Mouse (Mus musculus): ENCODE data around the gene Pum1. TPM values are rescaled to one million over a fixed set of nuclear protein-coding genes. Genes with fewer than 3 reads are reported as not detected.
"Not testable (repeated sequence)": the region's sequence is repeated elsewhere in the genome, so short reads cannot be mapped to it uniquely, and the experiment has no call there.

Pum1 gene
- total RNA-seq, 2 experiments from 2014 or later, result 68.4 to 85.9 TPM

DNA sequence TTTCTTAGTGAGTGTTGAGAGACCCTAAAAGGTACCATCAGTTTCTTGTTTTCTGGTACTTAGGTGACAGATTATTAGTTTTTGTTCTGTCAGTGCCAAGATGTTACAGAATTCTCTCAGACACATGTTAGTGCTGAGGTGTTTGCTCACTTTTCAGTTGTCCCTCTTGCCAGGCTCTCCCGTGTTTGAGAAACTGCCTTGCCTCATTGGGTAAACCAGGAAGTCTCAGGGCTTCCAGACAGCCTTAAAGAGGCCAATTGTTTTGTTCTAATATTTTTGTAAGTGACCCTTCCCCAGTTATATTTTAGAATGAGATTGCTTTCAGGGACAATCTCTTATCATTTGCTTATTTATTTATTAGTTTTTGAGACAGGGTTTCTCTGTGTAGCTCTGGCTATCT lies 2.1 kb downstream of the Pum1 start:
- no peak for ATAC-seq (replicated peaks; ENCODE audit: low FRiP score, poor library complexity, severe bottlenecking)

- no peak for ATAC-seq (replicated peaks; ENCODE audit: low FRiP score, poor library complexity, severe bottlenecking)
These were observed 4.6 kb downstream of the Pum1 start for GRCm38 (mm10) chr4:130667686-130668085.

- ATAC-seq (replicated peaks; ENCODE audit: low FRiP score, poor library complexity, severe bottlenecking), result no peak
These were observed 5.4 kb downstream of the Pum1 start for GRCm38 (mm10) chr4:130668541-130668940.

- ATAC-seq (replicated peaks; ENCODE audit: low FRiP score, poor library complexity, severe bottlenecking), result no peak
These were observed 5.9 kb downstream of the Pum1 start for GRCm38 (mm10) chr4:130668991-130669390.

GRCm38 (mm10) chr4:130670023-130670422 lies 6.9 kb downstream of the Pum1 start:
- not testable (repeated sequence) for ATAC-seq (replicated peaks; ENCODE audit: low FRiP score, poor library complexity, severe bottlenecking)

- no peak for ATAC-seq (replicated peaks; ENCODE audit: low FRiP score, poor library complexity, severe bottlenecking)
These were observed 8.1 kb downstream of the Pum1 start for GRCm38 (mm10) chr4:130671079-130671845.

DNA sequence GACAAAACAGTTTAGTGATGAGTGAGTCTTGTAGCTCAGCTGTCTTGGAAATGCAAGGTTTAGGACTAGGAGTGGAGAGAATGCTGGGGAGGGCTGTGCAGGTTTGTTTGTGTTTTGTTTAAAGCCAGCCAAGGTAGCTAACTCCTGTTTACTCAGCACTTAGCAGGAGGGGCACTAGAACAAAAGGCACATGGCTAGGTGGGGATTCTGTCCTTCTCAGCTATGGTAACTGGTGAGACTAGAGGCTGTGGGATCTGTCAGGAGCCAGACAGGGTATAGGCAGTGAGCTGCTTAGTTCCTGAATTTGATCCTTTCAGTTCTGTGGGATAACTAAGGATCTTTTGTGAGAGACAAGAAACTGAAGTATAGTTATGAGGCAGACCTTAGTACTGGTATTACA lies 9.0 kb downstream of the Pum1 start:
- ATAC-seq (replicated peaks; ENCODE audit: low FRiP score, poor library complexity, severe bottlenecking), result no peak

DNA sequence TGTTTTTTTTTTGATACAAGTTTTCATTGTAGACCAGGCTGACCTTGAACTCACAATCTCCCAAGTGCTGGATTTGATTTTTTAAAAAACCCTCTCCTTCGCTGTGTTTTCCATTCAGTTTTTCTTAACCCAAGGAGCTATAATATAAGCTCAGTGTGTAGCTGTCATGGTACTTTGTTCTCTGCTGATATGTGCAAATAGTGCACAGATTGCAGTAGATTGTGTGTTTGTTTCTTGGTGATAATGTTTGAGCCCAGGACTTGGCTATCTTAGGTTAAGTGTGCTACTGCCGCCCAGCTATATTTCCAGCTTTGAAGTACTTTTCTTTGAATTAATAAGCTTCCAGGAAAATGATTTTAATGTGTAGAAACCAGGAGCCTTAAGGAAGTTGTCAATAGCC lies 13.6 kb downstream of the Pum1 start:
- ATAC-seq (replicated peaks; ENCODE audit: low FRiP score, poor library complexity, severe bottlenecking), result no peak

- no peak for ATAC-seq (replicated peaks; ENCODE audit: low FRiP score, poor library complexity, severe bottlenecking)
These were observed 15.0 kb downstream of the Pum1 start for GRCm38 (mm10) chr4:130678149-130678548.

GRCm38 (mm10) chr4:130680676-130681075 lies 17.6 kb downstream of the Pum1 start:
- ATAC-seq (replicated peaks; ENCODE audit: low FRiP score, poor library complexity, severe bottlenecking), result no peak

GRCm38 (mm10) chr4:130683051-130683450 lies 19.9 kb downstream of the Pum1 start:
- ATAC-seq (replicated peaks; ENCODE audit: low FRiP score, poor library complexity, severe bottlenecking), result not testable (repeated sequence)

DNA sequence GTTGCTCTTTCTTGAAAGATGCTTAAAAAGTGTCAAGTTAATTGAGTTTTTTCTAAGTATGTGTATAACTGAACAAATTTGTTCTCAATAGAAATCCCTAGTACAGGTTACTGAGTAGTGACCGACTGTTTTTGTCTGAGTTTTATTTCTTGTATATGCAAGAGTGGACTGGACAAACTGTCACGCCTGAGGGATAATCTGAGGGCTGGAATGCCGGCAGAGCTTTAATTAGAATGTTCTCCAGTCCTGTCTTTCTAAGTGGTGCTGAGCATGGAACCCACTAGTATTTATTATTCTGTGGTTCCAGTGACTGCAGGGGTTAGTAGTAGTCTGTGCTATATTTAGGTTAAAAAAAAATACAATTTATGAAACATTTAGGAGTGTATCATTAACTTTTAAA lies 30.8 kb downstream of the Pum1 start:
- ATAC-seq (replicated peaks; ENCODE audit: low FRiP score, poor library complexity, severe bottlenecking), result no peak

- ATAC-seq (replicated peaks; ENCODE audit: low FRiP score, poor library complexity, severe bottlenecking), result peak; percentile 78
These were observed 31.9 kb downstream of the Pum1 start for GRCm38 (mm10) chr4:130694982-130695381.

GRCm38 (mm10) chr4:130701061-130701460 lies 37.9 kb downstream of the Pum1 start:
- ATAC-seq (replicated peaks; ENCODE audit: low FRiP score, poor library complexity, severe bottlenecking), result no peak

DNA sequence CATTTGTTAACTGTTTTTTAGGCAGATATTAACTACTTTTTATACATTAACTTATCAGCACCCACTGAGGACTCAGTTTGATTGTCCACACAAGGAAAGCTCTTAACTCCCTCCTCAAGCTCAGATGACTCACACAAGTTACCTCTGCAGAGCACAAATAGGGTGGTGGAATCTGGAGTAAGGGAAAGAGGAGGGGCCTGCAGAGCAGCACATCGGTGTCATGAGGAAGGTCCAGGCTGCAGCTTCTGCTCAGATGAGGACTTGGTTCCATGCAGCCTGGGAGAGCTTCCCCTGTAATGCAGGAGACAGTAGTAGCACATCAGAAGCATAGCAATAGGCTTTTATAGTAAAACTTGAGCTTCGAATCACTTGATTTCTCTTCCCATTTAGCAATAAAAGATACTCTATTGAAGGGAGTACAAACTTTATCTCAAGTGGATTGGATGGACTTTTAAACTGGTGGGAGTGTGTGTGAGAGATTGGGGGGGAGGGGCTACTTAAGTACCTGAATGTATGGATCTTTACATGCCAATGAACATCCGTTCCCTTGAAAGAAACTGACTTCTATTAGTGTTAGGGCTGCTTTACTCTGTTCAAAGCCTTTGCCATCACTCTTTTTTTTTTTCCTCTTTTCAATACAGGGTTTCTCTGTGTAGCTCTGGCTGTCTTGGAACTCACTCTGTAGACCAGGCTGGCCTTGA lies 39.9 kb downstream of the Pum1 start:
- ATAC-seq (replicated peaks; ENCODE audit: low FRiP score, poor library complexity, severe bottlenecking), result no peak

GRCm38 (mm10) chr4:130703601-130704000 lies 40.5 kb downstream of the Pum1 start:
- ATAC-seq (replicated peaks; ENCODE audit: low FRiP score, poor library complexity, severe bottlenecking), result no peak

- no peak for ATAC-seq (replicated peaks; ENCODE audit: low FRiP score, poor library complexity, severe bottlenecking)
These were observed 41.5 kb downstream of the Pum1 start for GRCm38 (mm10) chr4:130704615-130705014.

DNA sequence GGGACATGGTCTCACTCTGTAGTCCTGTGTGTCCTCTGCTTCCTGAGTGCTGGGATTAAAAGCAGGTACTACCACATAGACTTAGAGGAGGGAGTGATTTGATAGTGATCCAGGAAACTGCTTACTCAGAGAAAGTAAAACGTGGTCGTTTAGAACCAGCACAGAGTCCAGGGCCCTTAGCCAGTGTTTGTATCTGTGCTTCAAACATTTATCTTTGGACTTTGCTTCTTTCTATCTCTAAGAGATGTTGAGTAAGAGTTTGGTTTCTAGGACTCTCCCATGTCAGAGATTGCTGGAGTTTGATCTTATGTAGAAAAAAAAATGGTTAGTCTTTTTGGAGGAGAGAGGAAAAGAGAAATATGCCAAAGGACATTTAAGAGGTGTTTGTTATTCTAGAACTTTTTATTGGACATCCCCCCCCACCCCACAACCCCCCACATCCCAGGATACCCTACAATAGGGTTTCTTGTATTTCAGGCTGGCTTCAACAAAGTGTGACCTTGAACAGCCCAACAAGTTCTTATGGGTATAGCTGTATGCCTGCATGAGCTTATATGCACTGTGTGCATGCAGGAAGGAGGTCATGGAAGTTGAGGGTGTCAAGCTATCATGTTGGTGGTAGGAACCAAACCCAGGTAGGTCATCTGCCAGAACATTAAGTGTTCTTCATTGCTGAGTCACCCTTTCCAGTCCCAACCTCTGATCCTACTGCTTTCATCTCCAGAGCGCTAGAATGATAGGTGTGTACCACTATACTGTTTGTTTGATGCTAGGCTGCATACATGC lies 43.3 kb downstream of the Pum1 start:
- ATAC-seq (replicated peaks; ENCODE audit: low FRiP score, poor library complexity, severe bottlenecking), result no peak

DNA sequence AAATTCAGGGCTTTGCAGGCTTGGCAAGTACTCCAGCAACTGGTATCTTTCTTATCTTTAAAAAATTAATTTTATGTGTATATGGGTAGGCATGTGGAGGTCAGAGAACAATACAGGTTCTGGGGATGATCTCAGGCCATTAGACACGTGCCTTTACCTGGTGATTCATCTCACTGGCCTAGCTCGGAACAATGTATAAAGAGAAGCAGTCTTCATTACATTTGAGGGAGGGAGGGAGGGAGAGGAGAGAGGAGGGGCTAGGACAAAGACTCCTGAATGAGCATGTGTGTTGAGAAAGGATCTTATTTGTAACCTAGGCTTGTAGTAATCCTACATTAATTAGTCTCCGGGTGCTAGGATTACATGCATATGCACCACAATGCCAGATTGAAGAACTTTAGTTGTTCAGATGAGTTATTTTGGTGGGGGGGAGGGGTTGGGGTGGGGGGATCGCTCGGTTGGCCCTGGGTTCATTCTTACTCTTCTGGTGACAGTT lies 48.3 kb downstream of the Pum1 start:
- no peak for ATAC-seq (replicated peaks; ENCODE audit: low FRiP score, poor library complexity, severe bottlenecking)

DNA sequence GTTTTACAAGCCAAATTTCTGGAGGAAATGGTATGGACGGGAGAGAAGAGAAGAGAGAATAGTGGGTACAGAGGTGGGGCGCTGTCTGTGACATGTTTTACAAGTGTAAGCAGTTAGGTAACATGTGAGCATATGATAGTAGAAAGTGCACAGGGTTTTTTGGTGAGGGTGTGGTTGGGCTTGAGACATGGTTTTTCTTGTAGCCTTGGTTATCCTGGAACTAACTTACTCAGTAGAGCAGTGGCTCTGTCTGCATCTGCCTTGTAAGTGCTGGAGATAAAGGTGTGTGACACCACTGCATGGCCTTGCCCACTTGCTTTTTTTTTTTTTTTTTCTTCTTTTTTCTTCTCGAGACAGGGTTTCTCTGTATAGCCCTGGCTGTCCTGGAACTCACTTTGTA lies 49.2 kb downstream of the Pum1 start:
- ATAC-seq (replicated peaks; ENCODE audit: low FRiP score, poor library complexity, severe bottlenecking), result peak; percentile 75
